Mouse (Mus musculus) midbrain, embryonic 16.5 days (tissue): ENCODE results near the gene Neu2. TPM values are rescaled to one million over a fixed set of nuclear protein-coding genes. Genes with fewer than 3 reads are reported as not detected.

Experiments
- ATAC-seq: fragments of 200-750 bp; cut with Nextera tagmentation; 2 replicates; pipeline ENCODE4 v1.8.0; 2017; ENCODE audit warnings: moderate TSS enrichment
- H3K27ac ChIP-seq: fragments of 300-500 bp; sonication (generic); 2 replicates; pipeline ENCODE4 v1.5.1; 2014; ENCODE audit warnings: mild to moderate bottlenecking, low read length, mixed read lengths
- H3K27me3 ChIP-seq: fragments of 300-500 bp; sonication (generic); 2 replicates; pipeline ENCODE4 v1.6.1; 2014; ENCODE audit warnings: low read depth, low read length, mixed read lengths; ENCODE audit not compliant: control insufficient read depth, insufficient read depth
- H3K36me3 ChIP-seq: fragments of 300-500 bp; sonication (generic); 2 replicates; pipeline ENCODE4 v1.6.1; 2014; ENCODE audit warnings: mild to moderate bottlenecking, low read length, moderate library complexity, mixed read lengths; ENCODE audit not compliant: control insufficient read depth, insufficient read depth
- H3K4me1 ChIP-seq: fragments of 300-500 bp; sonication (generic); 2 replicates; pipeline ENCODE4 v1.6.1; 2014; ENCODE audit warnings: mild to moderate bottlenecking, low read length, mixed read lengths; ENCODE audit not compliant: control insufficient read depth, insufficient read depth
- H3K4me2 ChIP-seq: fragments of 300-500 bp; sonication (generic); 2 replicates; pipeline ENCODE4 v1.6.1; 2014; ENCODE audit warnings: mild to moderate bottlenecking, low read length, mixed read lengths
- H3K4me3 ChIP-seq: fragments of 300-500 bp; sonication (generic); 2 replicates; pipeline ENCODE4 v1.5.1; 2014; ENCODE audit warnings: low read depth, mild to moderate bottlenecking, low read length, moderate library complexity, mixed read lengths
- H3K9ac ChIP-seq: fragments of 300-500 bp; sonication (generic); 2 replicates; pipeline ENCODE4 v1.6.1; 2014; ENCODE audit warnings: low read depth, low read length, mixed read lengths
- H3K9me3 ChIP-seq: fragments of 300-500 bp; sonication (generic); replicated peaks from 2 replicates; pipeline ENCODE4 v1.6.1; 2014; ENCODE audit warnings: mild to moderate bottlenecking, low read length, mixed read lengths; ENCODE audit not compliant: control insufficient read depth, poor library complexity, severe bottlenecking
- WGBS: fragments of 180-500 bp; shearing (Covaris S2); extraction: QIAGEN DNeasy Blood & Tissue Kit; methylation state at CpG from one replicate; pipeline ENCODE4 v1.1.7; 2014; 5-methylcytosine and 5-hydroxymethylcytosine counted together
- polyA plus RNA-seq: library from polyadenylated mRNA; unstranded; fragments of >200 nt; fragmentation: Nextera tagmentation; extraction: Ambion mirVana; gene quantifications from 2 replicates; pipeline ENCODE4 v1.2.1, GENCODE M21; 2015

Neu2 gene
- polyA plus RNA-seq, 1 experiment from 2014 or later: 0.90 TPM

- no peak overlapping the region for H3K4me3 ChIP-seq
- H3K36me3 ChIP-seq: no peaks in the 10 kb centered on the region
- no peak overlapping the region for H3K9ac ChIP-seq
- WGBS: 67% methylated on average over 2 of the region's 2 CpGs
- no peak for ATAC-seq
- no peaks in the 10 kb centered on the region for H3K9me3 ChIP-seq
- H3K4me2 ChIP-seq: no peak overlapping the region
- H3K4me1 ChIP-seq: no peaks in the 10 kb centered on the region
- no peak overlapping the region for H3K27ac ChIP-seq
- no peaks in the 10 kb centered on the region for H3K27me3 ChIP-seq
These were observed 116.7 kb downstream of the Neu2 start for GRCm38 (mm10) chr1:87626344-87626743.

- ATAC-seq: no peak
- H3K9me3 ChIP-seq: no peaks in the 10 kb centered on the region
- no peak overlapping the region for H3K27ac ChIP-seq
- H3K27me3 ChIP-seq: no peaks in the 10 kb centered on the region
- H3K4me3 ChIP-seq: no peak overlapping the region
- no peaks in the 10 kb centered on the region for H3K36me3 ChIP-seq
- H3K4me1 ChIP-seq: no peaks in the 10 kb centered on the region
- no peak overlapping the region for H3K9ac ChIP-seq
- 68% methylated on average over 2 of the region's 2 CpGs for WGBS
- H3K4me2 ChIP-seq: no peak overlapping the region
These were observed 118.4 kb downstream of the Neu2 start for GRCm38 (mm10) chr1:87628085-87628484.

- WGBS: 87% methylated on average over 10 of the region's 10 CpGs
- ATAC-seq: no peak
- Histone ChIP-seq H3K4me3 (no peak overlapping the region), H3K9ac (no peak overlapping the region), H3K4me1 (no peaks in the 10 kb centered on the region), H3K36me3 (no peaks in the 10 kb centered on the region), H3K4me2 (no peak overlapping the region), H3K9me3 (no peaks in the 10 kb centered on the region), H3K27me3 (no peaks in the 10 kb centered on the region), H3K27ac (no peak overlapping the region)
These were observed 121.9 kb downstream of the Neu2 start for GRCm38 (mm10) chr1:87631584-87631983.

- Histone ChIP-seq H3K27ac (no peak overlapping the region), H3K4me3 (no peak overlapping the region), H3K4me2 (no peak overlapping the region), H3K36me3 (no peaks in the 10 kb centered on the region), H3K4me1 (no peaks in the 10 kb centered on the region), H3K9me3 (no peaks in the 10 kb centered on the region), H3K9ac (no peak overlapping the region), H3K27me3 (no peaks in the 10 kb centered on the region)
- ATAC-seq: no peak
- WGBS: 72% methylated on average over 6 of the region's 6 CpGs
These were observed 122.5 kb downstream of the Neu2 start for GRCm38 (mm10) chr1:87632163-87632562.

GRCm38 (mm10) chr1:87636716-87637117 lies 127.0 kb downstream of the Neu2 start:
- WGBS: 93% methylated on average over 12 of the region's 12 CpGs
- no peaks in the 10 kb centered on the region for H3K4me1 ChIP-seq
- no peaks in the 10 kb centered on the region for H3K27me3 ChIP-seq
- no peak overlapping the region for H3K4me2 ChIP-seq
- H3K9ac ChIP-seq: no peak overlapping the region
- H3K36me3 ChIP-seq: no peaks in the 10 kb centered on the region
- no peak for ATAC-seq
- no peak overlapping the region for H3K27ac ChIP-seq
- no peaks in the 10 kb centered on the region for H3K9me3 ChIP-seq
- H3K4me3 ChIP-seq: no peak overlapping the region

GRCm38 (mm10) chr1:87637121-87637877 lies 127.6 kb downstream of the Neu2 start:
- Histone ChIP-seq H3K27ac (no peak overlapping the region), H3K27me3 (no peaks in the 10 kb centered on the region), H3K4me1 (no peaks in the 10 kb centered on the region), H3K9ac (no peak overlapping the region), H3K4me2 (no peak overlapping the region), H3K9me3 (no peaks in the 10 kb centered on the region), H3K36me3 (no peaks in the 10 kb centered on the region), H3K4me3 (no peak overlapping the region)
- ATAC-seq: no peak
- WGBS: 84% methylated on average over 4 of the region's 4 CpGs

GRCm38 (mm10) chr1:87637878-87638600 lies 128.3 kb downstream of the Neu2 start:
- Histone ChIP-seq H3K4me1 (no peaks in the 10 kb centered on the region), H3K4me3 (no peak overlapping the region), H3K4me2 (no peak overlapping the region), H3K9ac (no peak overlapping the region), H3K27ac (no peak overlapping the region), H3K9me3 (no peaks in the 10 kb centered on the region), H3K27me3 (no peaks in the 10 kb centered on the region), H3K36me3 (no peaks in the 10 kb centered on the region)
- no peak for ATAC-seq
- 91% methylated on average over 4 of the region's 4 CpGs for WGBS

- Histone ChIP-seq H3K36me3 (no peaks in the 10 kb centered on the region), H3K9ac (no peak overlapping the region), H3K4me2 (no peak overlapping the region), H3K9me3 (no peaks in the 10 kb centered on the region), H3K27ac (no peak overlapping the region), H3K27me3 (no peaks in the 10 kb centered on the region), H3K4me1 (no peaks in the 10 kb centered on the region), H3K4me3 (no peak overlapping the region)
- WGBS: 81% methylated on average over 8 of the region's 8 CpGs
- no peak for ATAC-seq
These were observed 130.0 kb downstream of the Neu2 start for GRCm38 (mm10) chr1:87639724-87640123.

- no peaks in the 10 kb centered on the region for H3K27me3 ChIP-seq
- H3K4me1 ChIP-seq: no peaks in the 10 kb centered on the region
- H3K9me3 ChIP-seq: no peaks in the 10 kb centered on the region
- H3K9ac ChIP-seq: no peak overlapping the region
- no peak overlapping the region for H3K4me2 ChIP-seq
- ATAC-seq: no peak
- H3K27ac ChIP-seq: no peak overlapping the region
- H3K36me3 ChIP-seq: no peaks in the 10 kb centered on the region
- WGBS: 82% methylated on average over 17 of the region's 17 CpGs
- no peak overlapping the region for H3K4me3 ChIP-seq
These were observed 130.5 kb downstream of the Neu2 start for GRCm38 (mm10) chr1:87640165-87640661.
